Mouse (Mus musculus) testis, adult 2 months (tissue): ENCODE data around the gene Popdc2.

ENCODE experiments used
- CTCF ChIP-seq: fragments of 200-500 bp; IDR thresholded peaks from 2 replicates; pipeline ENCODE4 v1.5.1; 2012; ENCODE audit warnings: low read depth, mild to moderate bottlenecking, inconsistent platforms, low read length, moderate library complexity; ENCODE audit not compliant: control insufficient read depth, insufficient read depth, insufficient replicate concordance
- POLR2A ChIP-seq: fragments of 200-500 bp; IDR thresholded peaks from 2 replicates; pipeline ENCODE4 v1.6.1; 2012; ENCODE audit warnings: low read depth, mild to moderate bottlenecking, inconsistent platforms, low read length, moderate library complexity; ENCODE audit not compliant: control insufficient read depth

GRCm38 (mm10) chr16:38394191-38394618 lies 32.2 kb downstream of the Popdc2 start:
- TF ChIP-seq POLR2A (no peak), CTCF (no peak)
